12 mouse cellular contexts compared by ENCODE assay signal in genomic region chr12:53124696-53125095, GRCm38 (mm10).
DNase-seq lines count a peak whose midpoint lies in the region; ATAC-seq lines count a peak whose summit lies in the region.
"Had no signal": no experiment of that assay in that cellular context is flagged by ENCODE, and none has a peak within 500 bp of the region (broad histone marks: within the 10 kb centered on the region; RNA-seq: fewer than 3 reads in every experiment).

No protein-coding gene starts in this region.

- DNase-seq in lung, postnatal 36 days, result no peak
- peak; percentile 27 for DNase-seq in midbrain, embryonic 14.5 days
- DNase-seq in spleen, postnatal 14 days (ENCODE audit: low spot score in 2 of 2), result no peak
- DNase-seq in layer of hippocampus, adult 8-10 months (ENCODE audit: low spot score in 2 of 2), result no peak
- DNase-seq: B cell, adult 2 months; thymus, adult 2 months had no signal

- no peaks in the 10 kb centered on the region for H3K27me3 ChIP-seq in heart, embryonic 12.5 days (replicated peaks)
- no peaks in the 10 kb centered on the region for H3K27me3 ChIP-seq in heart, embryonic 11.5 days (ENCODE audit: control insufficient read depth, insufficient read depth, low read length)
- peaks cover 43% of the 10 kb centered on the region for H3K27me3 ChIP-seq in lung, embryonic 15.5 days
- peaks cover 5% of the 10 kb centered on the region; the same call in 1 of the 2 replicates for H3K27me3 ChIP-seq in forebrain, embryonic 15.5 days
- no peaks in the 10 kb centered on the region for H3K27me3 ChIP-seq in midbrain, embryonic 14.5 days (ENCODE audit: control insufficient read depth, insufficient read depth, low read length)
- H3K27me3 ChIP-seq: kidney, embryonic 15.5 days had no signal

- 57% methylated on average over 1 of the region's 1 CpGs for WGBS in heart, embryonic 12.5 days
- WGBS in heart, embryonic 11.5 days (ENCODE audit: insufficient replicate concordance), result 57% methylated on average over 1 of the region's 1 CpGs
- WGBS in lung, embryonic 15.5 days, result 24% methylated on average over 1 of the region's 1 CpGs
- 0% methylated on average over 1 of the region's 1 CpGs for WGBS in forebrain, embryonic 15.5 days
- WGBS in midbrain, embryonic 14.5 days, result 16% methylated on average over 1 of the region's 1 CpGs

- H3K36me3 ChIP-seq in heart, embryonic 12.5 days, result 0 out of 2 replicates have a peak, but pooled peaks cover 3% of the 10 kb centered on the region
- no peaks in the 10 kb centered on the region for H3K36me3 ChIP-seq in heart, embryonic 11.5 days (ENCODE audit: control insufficient read depth, insufficient read depth, low read length)
- H3K36me3 ChIP-seq in lung, embryonic 15.5 days, result no peaks in the 10 kb centered on the region
- no peaks in the 10 kb centered on the region for H3K36me3 ChIP-seq in forebrain, embryonic 15.5 days
- H3K36me3 ChIP-seq in midbrain, embryonic 14.5 days (ENCODE audit: control insufficient read depth, insufficient read depth, low read length), result no peaks in the 10 kb centered on the region
- H3K36me3 ChIP-seq: kidney, embryonic 15.5 days had no signal

- no peak overlapping the region for H3K4me2 ChIP-seq in heart, embryonic 12.5 days
- H3K4me2 ChIP-seq in heart, embryonic 11.5 days, result no peak overlapping the region
- 0 out of 2 replicates have a peak overlapping the region, but pooled peaks have one; percentile 33 for H3K4me2 ChIP-seq in lung, embryonic 15.5 days
- peak overlapping the region; percentile 32 for H3K4me2 ChIP-seq in forebrain, embryonic 15.5 days (replicated peaks)
- H3K4me2 ChIP-seq in midbrain, embryonic 14.5 days (ENCODE audit: low read length), result peak overlapping the region; percentile 30
- H3K4me2 ChIP-seq: kidney, embryonic 15.5 days; liver, embryonic 11.5 days had no signal

- no peak overlapping the region for H3K4me3 ChIP-seq in heart, embryonic 12.5 days
- no peak overlapping the region for H3K4me3 ChIP-seq in heart, embryonic 11.5 days (ENCODE audit: low read depth, low read length)
- H3K4me3 ChIP-seq in lung, embryonic 15.5 days, result no peak overlapping the region
- no peak overlapping the region for H3K4me3 ChIP-seq in forebrain, embryonic 15.5 days
- no peak overlapping the region for H3K4me3 ChIP-seq in midbrain, embryonic 14.5 days (replicated peaks; ENCODE audit: low read depth, low read length)
- H3K4me3 ChIP-seq: kidney, embryonic 15.5 days had no signal

- peak overlapping the region; percentile 38; the same call in 1 of the 2 replicates for H3K27ac ChIP-seq in heart, embryonic 12.5 days (ENCODE audit: poor library complexity, severe bottlenecking)
- no peak overlapping the region for H3K27ac ChIP-seq in heart, embryonic 11.5 days (ENCODE audit: low read depth, low read length)
- no peak overlapping the region for H3K27ac ChIP-seq in lung, embryonic 15.5 days
- peak overlapping the region; percentile 80 for H3K27ac ChIP-seq in forebrain, embryonic 15.5 days (replicated peaks)
- peak overlapping the region; percentile 53 for H3K27ac ChIP-seq in midbrain, embryonic 14.5 days (replicated peaks; ENCODE audit: low read depth, low read length)
- H3K27ac ChIP-seq: kidney, embryonic 15.5 days had no signal

- no peaks in the 10 kb centered on the region for H3K4me1 ChIP-seq in heart, embryonic 12.5 days (replicated peaks)
- no peaks in the 10 kb centered on the region for H3K4me1 ChIP-seq in heart, embryonic 11.5 days (ENCODE audit: control insufficient read depth, insufficient read depth, low read length)
- peaks cover 6% of the 10 kb centered on the region for H3K4me1 ChIP-seq in lung, embryonic 15.5 days
- peaks cover 24% of the 10 kb centered on the region for H3K4me1 ChIP-seq in forebrain, embryonic 15.5 days
- H3K4me1 ChIP-seq in midbrain, embryonic 14.5 days (ENCODE audit: control insufficient read depth, insufficient read depth, low read length), result peaks cover 19% of the 10 kb centered on the region
- H3K4me1 ChIP-seq: kidney, embryonic 15.5 days had no signal

- no peaks in the 10 kb centered on the region for H3K9me3 ChIP-seq in heart, embryonic 12.5 days (replicated peaks)
- H3K9me3 ChIP-seq in heart, embryonic 11.5 days (replicated peaks; ENCODE audit: control insufficient read depth, low read length), result no peaks in the 10 kb centered on the region
- H3K9me3 ChIP-seq in lung, embryonic 15.5 days, result no peaks in the 10 kb centered on the region
- 0 out of 2 replicates have a peak, but pooled peaks cover 3% of the 10 kb centered on the region for H3K9me3 ChIP-seq in forebrain, embryonic 15.5 days
- 0 out of 2 replicates have a peak, but pooled peaks cover 3% of the 10 kb centered on the region for H3K9me3 ChIP-seq in midbrain, embryonic 14.5 days (ENCODE audit: control insufficient read depth, low read length)
- H3K9me3 ChIP-seq: kidney, embryonic 15.5 days had no signal

- no peak for ATAC-seq in heart, embryonic 12.5 days (ENCODE audit: insufficient number of reproducible peaks, low FRiP score)
- ATAC-seq in heart, embryonic 11.5 days (replicated peaks; ENCODE audit: insufficient number of reproducible peaks, low FRiP score, low TSS enrichment), result no peak
- ATAC-seq in lung, embryonic 15.5 days (ENCODE audit: borderline replicate concordance, extremely low read depth, low FRiP score, low TSS enrichment), result no peak
- peak; percentile 68 for ATAC-seq in forebrain, embryonic 15.5 days (replicated peaks)
- no peak for ATAC-seq in midbrain, embryonic 14.5 days (ENCODE audit: low FRiP score, low TSS enrichment)

- no peak overlapping the region for H3K9ac ChIP-seq in heart, embryonic 12.5 days
- no peak overlapping the region for H3K9ac ChIP-seq in heart, embryonic 11.5 days (ENCODE audit: low read depth, low read length)
- H3K9ac ChIP-seq in lung, embryonic 15.5 days, result no peak overlapping the region
- no peak overlapping the region for H3K9ac ChIP-seq in forebrain, embryonic 15.5 days (replicated peaks)
- H3K9ac ChIP-seq in midbrain, embryonic 14.5 days (replicated peaks; ENCODE audit: low read length), result no peak overlapping the region
- H3K9ac ChIP-seq: kidney, embryonic 15.5 days had no signal

Comparison
In these comparisons a context has a peak if more than half of its experiments do, and no peak if none do; other contexts are left out.
1. H3K27ac ChIP-seq: peak in heart, embryonic 12.5 days (single experiment), forebrain, embryonic 15.5 days (single experiment) and midbrain, embryonic 14.5 days (single experiment); none in heart, embryonic 11.5 days (single experiment) and lung, embryonic 15.5 days (single experiment).
2. H3K4me2 ChIP-seq: peak in lung, embryonic 15.5 days (single experiment), forebrain, embryonic 15.5 days (single experiment) and midbrain, embryonic 14.5 days (single experiment); none in heart, embryonic 12.5 days (single experiment) and heart, embryonic 11.5 days (single experiment).